Mouse (Mus musculus) adrenal gland, postnatal 25 days (tissue): ENCODE measurements at regions not wholly inside any gene's neighbourhood (a gene's known extent, or its start where the extent isn't known, plus 50 kb on each side); places are given as distances from the start of the nearest gene placed in this dataset.

Experiments
- DNase-seq: peaks from one replicate; pipeline ENCODE4 v3.0.0; 2021; ENCODE audit warnings: mixed read lengths

DNA sequence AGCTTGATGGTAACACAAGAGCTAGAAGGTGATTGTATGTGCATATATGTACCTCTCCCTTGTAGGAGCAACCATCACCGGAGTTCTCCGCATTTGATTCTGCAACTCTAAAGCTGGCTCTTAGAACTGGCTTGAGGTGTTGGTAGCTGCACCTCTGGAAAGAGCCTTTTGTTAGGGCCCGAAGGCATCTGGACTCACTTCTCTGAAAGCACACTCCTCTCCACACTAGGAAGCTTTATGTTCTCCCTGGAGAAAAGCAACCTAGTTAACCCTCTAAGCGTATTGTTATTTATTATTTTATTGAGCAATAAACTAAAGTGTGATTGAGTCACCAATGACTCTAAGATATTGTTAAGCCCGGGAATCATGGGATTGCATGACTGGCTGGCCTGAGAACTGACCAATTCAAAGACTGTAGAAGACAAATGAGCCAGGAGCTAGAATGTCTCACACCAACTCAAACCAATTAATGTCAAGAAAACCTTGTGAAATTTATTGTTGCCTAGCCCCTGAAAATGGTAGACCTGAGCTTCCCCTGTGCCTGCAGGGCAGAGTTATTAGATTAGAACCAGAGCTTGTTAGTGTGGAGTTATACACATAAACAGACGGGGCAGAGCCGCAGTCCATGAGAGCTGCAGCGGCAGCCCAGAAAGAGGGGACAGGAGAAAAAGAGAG lies 340.6 kb downstream of the Setd4 start:
- no peak for DNase-seq

DNA sequence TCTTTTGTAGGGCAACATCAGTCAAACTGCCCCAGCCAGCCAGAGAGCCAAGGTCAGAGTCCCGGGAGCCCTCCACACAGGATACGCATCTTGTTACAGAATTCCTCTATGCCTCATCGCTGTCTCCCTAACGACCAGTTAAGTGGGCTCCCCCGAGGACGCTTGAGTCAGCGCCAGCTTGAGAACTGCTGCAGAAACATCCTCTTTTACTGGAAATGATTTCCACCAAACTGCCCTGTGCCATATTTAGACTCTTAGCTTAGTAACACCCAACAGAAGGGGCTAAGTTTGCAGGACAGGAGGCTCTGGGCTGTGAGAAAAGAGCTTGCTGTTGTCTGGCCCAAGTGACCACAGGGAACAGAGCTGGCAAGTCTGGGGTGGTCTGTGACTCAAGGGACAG lies 357.0 kb downstream of the Setd4 start:
- peak; percentile 13 for DNase-seq

GRCm38 (mm10) chr16:93245738-93246137 lies 358.1 kb downstream of the Setd4 start:
- no peak for DNase-seq

GRCm38 (mm10) chr16:93238898-93239297 lies 365.0 kb downstream of the Setd4 start:
- no peak for DNase-seq

- no peak for DNase-seq
Observed at GRCm38 (mm10) chr16:93238326-93238725, 365.5 kb downstream of the Setd4 start.

DNA sequence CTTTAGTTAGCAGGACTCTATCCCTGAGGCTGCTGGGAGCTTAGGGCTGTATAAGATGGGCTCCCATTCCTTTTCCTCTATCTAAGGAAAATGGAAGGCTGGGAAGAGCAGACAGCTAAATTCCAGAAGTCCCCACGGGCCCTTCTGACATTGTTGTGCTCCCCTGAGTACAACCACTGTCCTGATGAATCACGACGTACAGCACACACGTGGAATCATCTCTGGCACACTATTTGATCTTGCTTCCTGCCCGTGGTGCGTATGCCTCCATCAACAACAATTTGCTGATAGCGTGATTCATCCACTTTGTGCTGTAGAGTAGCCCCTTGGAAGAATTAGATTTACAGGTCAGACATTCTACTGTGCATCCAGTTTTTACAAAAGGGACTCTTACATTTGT lies 378.2 kb downstream of the Setd4 start:
- no peak for DNase-seq

GRCm38 (mm10) chr16:93225196-93225595 lies 378.7 kb downstream of the Setd4 start:
- DNase-seq: no peak

- DNase-seq: no peak
Observed at GRCm38 (mm10) chr16:93219731-93220130, 384.1 kb downstream of the Setd4 start.

- DNase-seq: no peak
Observed at GRCm38 (mm10) chr16:93218402-93218801, 385.5 kb downstream of the Setd4 start.

DNA sequence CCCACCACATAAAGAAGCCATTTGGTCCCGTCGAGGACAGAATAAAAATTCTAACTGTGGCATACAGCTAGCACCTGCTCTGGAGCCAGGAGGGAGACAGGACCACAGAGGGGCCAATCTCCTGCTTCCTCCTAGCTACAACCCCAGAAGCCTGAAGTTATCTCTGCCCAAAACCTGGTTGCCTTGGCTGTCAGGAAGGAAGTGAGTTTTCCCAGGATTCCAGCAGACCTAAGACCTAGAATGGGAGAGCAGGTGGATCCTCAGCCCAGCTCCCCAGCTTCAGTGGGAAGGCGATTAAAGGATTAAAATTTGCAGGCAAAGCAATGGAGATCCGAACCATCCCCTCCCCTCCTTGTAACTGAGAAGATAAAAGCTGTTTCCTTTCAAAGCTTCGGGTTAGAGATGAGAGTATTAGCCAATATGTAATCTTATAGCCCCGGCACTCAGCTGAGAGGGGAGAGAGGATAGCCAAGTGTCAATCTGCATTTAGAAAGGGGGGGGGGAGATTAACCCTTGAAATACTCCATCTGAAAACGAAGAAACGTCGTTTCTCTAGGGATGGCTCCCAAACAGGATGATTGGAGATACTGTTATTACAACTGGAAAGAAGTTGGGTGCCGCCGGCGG lies 386.1 kb downstream of the Setd4 start:
- DNase-seq: no peak

DNA sequence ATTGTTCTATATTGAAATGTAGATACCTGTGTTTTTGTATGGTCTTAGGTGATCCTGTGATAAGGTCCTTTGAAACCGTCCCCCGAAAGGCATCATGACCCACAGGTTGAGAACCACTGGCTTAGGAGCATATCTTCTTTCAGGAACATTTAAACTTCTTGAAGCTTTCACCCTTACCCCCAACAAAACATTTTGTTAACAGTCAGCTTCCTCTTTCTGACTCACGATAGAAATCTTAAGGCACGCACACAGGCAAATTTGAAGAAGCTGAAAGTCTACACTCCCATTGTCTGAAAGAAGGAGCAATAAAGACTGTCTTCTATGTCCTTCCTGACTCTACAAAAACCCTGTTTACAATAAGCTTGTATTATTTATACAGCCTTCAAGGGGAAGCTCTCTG lies 388.2 kb downstream of the Setd4 start:
- no peak for DNase-seq

DNA sequence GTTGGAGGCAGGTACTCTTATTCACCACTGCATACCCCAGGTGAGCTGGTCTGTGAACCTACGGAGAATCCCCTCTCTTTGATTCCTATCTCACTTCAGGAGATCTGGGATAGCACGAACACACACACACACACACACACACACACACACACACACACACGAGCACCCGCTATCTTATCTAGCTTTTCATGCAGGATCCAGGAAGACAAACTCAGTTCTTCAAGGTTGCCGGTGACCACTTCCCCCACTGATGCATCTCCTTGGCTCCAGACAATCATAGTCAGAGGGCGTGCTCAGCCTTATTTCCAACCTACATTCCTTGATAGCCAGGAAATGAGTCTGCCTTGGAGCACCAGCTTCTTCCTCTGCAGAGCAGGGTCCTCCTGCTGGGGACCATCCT lies 387.7 kb upstream of the Runx1 start:
- DNase-seq: no peak

- DNase-seq: no peak
Observed at GRCm38 (mm10) chr16:93207675-93208074, 381.7 kb upstream of the Runx1 start.

DNA sequence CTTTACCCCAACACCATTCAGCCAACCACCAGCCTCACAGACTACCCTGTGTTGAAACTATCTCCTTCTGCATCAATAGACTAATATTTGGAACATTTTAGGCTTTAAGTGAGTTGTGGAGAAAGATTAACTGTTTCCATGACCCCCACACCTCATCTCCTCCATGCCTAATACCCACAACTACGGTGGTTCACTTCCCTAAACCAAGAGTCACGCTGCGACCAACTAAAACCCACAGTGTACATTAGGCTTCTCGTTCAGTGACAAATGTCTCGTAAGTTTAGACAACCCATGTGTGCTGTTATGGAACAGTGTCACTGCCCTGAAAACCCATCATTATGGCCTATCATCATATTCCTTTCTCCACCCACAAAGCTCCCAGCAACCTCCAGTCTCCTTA lies 381.3 kb upstream of the Runx1 start:
- no peak for DNase-seq

- no peak for DNase-seq
Observed at GRCm38 (mm10) chr16:93206325-93206724, 380.4 kb upstream of the Runx1 start.

DNA sequence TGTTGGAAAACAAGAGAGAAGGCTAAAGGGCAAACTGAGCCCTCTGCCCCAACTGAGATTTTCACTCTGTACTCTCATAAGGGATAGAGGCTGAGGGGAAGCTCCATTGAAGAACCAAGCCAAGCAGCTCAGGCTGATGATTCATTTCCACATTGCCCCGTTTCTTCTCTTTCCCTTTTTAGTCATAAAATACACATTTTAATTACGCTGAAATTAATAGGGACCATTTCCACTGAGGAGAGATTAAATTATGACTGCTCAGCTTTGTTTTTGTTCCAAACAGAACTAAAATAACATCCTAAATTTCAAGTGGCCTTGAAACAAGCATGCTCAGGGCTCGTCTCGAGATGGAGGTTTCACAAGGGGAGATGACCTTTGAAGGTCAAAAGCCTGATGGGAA lies 378.7 kb upstream of the Runx1 start:
- DNase-seq: no peak

DNA sequence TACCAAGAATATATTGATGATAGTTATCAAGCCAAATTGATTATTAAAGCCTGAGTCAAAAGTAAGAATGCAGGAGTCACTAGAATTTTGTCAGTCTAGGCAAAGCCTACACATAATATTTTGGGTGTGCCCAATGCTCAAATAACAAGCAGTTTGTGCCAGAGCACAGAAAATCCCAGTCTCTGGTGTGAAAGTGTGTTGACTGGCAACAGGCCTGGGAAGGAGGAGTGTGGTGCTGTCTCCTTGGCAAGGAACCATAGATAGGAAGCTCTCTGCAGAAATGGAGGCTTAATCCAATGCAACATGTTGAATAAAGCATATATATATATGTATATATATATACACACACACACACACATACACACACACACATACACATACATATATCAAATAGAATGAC lies 376.6 kb upstream of the Runx1 start:
- DNase-seq: no peak

DNA sequence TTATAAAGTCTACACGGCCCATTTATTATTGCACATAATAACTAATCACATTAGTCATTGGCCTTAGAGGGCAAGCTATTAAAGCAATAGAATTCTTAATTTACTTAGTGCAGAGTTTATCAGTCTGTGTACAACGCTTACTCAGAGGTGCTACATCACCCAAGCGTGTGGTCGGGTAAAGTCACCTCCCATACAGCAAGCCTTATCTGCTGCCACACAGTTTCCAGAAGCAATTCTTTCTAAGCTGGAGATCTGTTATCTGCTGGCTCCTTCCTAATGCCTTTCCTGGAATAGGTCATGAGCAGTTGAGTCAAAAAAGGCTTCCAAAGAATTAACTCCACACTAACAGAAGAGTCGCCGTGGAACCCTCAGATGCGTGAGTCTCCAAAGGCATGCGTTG lies 371.4 kb upstream of the Runx1 start:
- DNase-seq: no peak

DNA sequence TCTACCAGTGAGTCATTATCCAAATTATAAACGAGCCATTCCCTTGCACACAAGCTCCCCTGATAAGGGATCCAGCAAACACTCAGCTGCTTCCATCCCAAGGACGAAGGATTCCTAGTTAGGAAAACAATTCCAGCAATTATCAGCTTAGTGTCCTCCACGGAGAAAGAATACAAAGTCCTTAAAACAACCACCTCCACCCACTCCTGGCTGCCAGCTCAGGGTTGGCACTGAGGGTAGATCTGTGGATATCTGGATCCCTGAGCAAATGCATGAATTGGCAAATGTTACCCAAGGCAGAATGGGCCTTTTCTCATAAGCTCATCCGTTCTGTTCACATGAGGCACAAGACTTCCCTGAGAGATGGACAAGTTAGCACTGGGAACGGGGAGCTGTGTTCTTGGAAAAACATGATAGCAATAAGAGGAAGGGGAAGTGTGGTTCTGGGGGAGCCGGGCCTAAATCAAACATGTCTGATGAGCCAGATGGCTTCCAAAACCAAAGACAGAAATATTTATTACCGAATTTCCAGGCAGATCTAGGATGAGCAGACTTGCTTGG lies 368.1 kb upstream of the Runx1 start:
- no peak for DNase-seq

DNA sequence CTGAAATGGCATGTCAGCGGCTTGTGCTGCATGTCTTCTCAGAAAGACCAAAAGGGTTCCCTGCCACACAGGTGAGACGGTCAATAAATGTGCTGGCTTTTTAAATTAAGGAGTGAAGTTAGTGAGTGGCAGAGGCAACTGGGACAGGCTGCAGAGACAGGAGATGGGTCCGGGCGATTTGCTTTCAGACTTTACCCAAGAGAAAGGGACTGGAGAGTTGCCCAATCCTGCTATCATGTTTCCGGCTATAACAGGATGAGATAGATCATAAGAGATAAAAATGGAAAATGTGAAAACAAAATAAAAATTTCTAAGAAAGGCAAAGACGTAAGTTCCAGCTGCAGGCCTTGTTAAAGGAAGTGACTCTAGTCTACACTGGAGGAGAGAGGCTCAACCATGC lies 367.3 kb upstream of the Runx1 start:
- no peak for DNase-seq

DNA sequence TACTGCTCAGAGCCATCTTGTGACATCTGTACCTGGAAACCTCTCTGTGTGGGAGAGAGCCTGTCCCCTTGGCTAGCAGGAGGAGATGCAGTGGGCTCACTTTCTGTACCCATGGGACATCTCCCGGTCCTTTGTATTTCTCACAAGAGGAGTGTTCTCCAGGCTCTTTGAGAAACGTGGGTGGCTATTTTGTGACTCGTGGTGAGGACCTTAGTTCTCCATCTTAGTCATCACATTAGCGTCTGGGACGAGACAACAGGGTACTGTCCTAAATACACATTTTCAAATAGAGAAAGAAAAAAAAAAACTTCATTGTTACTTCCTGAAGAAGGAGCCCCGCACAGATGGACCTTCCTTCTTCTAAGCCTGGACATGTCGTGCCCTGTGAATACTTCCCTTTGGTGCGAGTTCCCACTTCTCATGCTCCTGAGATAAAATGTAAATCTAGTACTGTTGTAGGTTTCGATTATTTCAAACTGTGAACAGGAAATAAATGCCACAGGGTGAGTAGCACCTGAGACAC lies 366.8 kb upstream of the Runx1 start:
- no peak for DNase-seq

DNA sequence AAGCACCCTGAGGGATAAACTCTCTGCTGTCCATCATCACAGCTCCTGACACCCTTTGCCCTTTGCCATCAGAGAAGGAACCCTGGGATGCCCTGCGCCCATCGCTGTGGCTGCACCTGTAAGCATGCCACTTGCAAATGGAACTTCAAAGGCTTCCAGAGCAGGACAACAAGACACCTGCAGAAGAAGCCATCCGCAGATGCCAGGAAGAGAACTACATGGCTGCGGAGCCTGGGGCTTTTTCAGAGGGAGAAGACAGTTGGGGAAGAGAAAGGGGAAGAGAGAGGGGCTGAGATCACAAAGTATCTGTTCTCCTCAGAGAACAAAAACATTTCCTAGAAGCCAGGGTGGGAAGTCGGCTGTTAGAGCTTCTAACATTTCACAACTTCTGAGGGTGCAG lies 365.2 kb upstream of the Runx1 start:
- DNase-seq: no peak

GRCm38 (mm10) chr16:93190301-93190700 lies 364.4 kb upstream of the Runx1 start:
- no peak for DNase-seq

- DNase-seq: no peak
Observed at GRCm38 (mm10) chr16:93189875-93190274, 363.9 kb upstream of the Runx1 start.
